Mouse (Mus musculus) cerebellum, adult 2 months (tissue): ENCODE measurements around the gene Timm10. TPM values are rescaled to one million over a fixed set of nuclear protein-coding genes. Genes with fewer than 3 reads are reported as not detected.

Experiments
- DNase-seq, 2 experiments: peaks; one replicate each; pipeline ENCODE4 v3.0.0; 2021
- H3K27ac ChIP-seq: fragments of 200-500 bp; 2 replicates; pipeline ENCODE4 v1.5.1; 2012; ENCODE audit warnings: low read length, control low read depth, inconsistent platforms; ENCODE audit not compliant: insufficient read depth
- H3K27me3 ChIP-seq: fragments of 200-500 bp; 2 replicates; pipeline ENCODE4 v1.6.1; 2012; ENCODE audit warnings: inconsistent platforms, mild to moderate bottlenecking, low read length, moderate library complexity; ENCODE audit not compliant: control insufficient read depth, insufficient read depth
- H3K4me1 ChIP-seq: fragments of 200-500 bp; 2 replicates; pipeline ENCODE4 v1.6.1; 2011; ENCODE audit warnings: low read length; ENCODE audit not compliant: control insufficient read depth, insufficient read depth
- H3K4me3 ChIP-seq: fragments of 200-500 bp; replicated peaks from 2 replicates; pipeline ENCODE3; 2011; ENCODE audit warnings: mild to moderate bottlenecking, low read depth, low read length, control low read depth; ENCODE audit not compliant: insufficient read depth
- CTCF ChIP-seq: fragments of 200-500 bp; IDR thresholded peaks from 2 replicates; pipeline ENCODE4 v1.5.1; 2011; ENCODE audit warnings: low read depth, mild to moderate bottlenecking, control low read depth, low read length, moderate library complexity, borderline replicate concordance; ENCODE audit not compliant: insufficient read depth
- POLR2A ChIP-seq: fragments of 200-500 bp; IDR thresholded peaks from 2 replicates; pipeline ENCODE4 v1.6.1; 2011; ENCODE audit warnings: low read length, control low read depth, borderline replicate concordance; ENCODE audit not compliant: insufficient read depth
- WGBS: fragments of 180-500 bp; shearing (Covaris S2); methylation state at CpG from one replicate; pipeline ENCODE4 v1.1.7; 2018; 5-methylcytosine and 5-hydroxymethylcytosine counted together
- polyA plus RNA-seq: library from polyadenylated mRNA; depleted of rRNA; stranded (reverse); fragments of >200 nt; gene quantifications from 2 replicates; pipeline ENCODE4 v1.2.3, GENCODE M21; 2012

Gene Timm10
- polyA plus RNA-seq, 1 experiment: 88.4 TPM

DNA sequence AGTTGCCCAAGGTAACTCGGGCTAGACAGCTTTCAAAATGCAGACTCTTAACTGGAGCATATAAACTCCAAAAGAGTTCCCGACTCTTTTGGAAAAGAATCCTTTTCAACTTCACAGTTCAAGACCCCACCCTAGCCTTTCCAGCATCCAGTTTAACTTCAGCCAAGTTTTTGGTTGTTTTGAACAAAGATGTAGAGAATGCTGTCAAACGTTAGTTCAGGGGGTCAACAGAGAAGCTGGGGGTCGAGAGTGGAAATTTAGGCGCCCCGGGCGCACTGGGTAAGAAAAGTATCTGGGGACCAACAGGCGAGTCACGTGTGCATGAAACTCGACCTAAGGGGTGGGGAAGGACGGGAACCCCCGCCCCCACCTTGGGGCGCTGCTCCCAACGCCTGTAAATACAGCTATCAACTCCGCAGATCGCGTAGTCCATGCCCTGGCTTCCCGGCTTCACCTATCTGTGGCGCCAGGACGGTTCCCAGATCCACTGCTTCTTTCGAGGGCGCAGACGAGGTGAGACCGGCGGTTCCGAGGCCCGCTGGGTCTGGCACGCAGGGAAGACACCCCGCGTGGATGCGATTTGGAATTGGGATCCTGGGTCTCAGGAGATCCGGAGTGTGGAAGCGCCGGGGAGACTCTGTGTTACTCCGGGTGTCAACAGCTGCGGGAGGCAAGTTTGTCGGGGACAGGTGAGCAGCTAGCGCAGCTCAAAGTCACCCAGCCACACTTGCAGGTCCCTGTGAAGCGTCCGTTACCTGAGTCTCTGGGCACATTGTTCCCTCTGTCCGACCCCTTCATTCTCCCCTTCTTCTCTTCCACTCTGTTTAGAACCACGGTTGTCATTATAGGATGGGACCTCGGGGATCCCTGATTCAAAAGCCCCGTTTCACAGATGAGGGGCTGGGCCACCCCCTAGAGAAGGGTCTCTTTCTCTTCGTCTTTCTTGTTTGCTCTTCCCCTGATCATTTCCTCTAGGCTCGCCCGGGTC lies 12.5 kb downstream of the Timm10 start:
- under 1% methylated on average over 47 of the region's 47 CpGs for WGBS

DNA sequence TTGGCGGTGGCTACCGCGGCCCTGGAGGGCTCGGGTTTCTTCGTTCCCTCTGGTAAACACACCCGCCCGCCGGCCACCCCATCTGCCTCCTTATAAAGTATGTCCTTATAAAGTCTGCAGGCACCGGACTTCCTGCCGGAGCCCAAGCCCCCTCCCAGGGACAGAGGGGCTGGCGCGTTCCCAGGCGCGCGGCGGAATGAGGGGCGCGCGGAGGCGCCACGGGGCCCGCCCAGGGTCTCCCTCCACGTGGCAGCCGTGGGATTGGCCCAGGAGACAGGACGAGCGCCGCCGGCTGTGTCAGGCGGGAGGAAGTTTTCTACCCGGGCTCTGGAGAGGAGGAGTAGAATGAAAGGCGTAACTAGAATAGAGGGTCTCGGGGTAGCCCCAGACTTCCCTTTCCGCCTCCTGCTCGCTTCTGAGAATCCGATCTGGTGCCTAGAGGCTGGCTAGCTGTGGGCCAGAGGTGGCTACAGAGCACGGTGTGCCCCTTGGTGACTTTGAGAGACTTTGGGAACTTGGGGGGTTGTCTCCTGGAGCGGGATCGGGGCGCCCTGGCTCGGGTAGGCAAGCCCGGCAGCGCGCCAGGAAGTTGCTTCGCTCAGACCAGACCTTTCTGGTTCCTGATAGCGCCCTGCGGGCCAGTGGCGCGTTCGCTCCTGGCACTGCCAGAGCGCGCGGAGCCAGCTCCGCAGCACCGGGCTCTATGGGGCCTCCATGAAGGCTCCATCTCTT lies 13.4 kb downstream of the Timm10 start:
- no peak overlapping the region for H3K4me3 ChIP-seq
- H3K27me3 ChIP-seq: no peaks in the 10 kb centered on the region; the same call in 1 of the 2 replicates
- no peak for DNase-seq
- H3K27ac ChIP-seq: no peak overlapping the region
- WGBS: under 1% methylated on average over 54 of the region's 54 CpGs
- TF ChIP-seq POLR2A: no peak
- no peak for TF ChIP-seq CTCF
- no peaks in the 10 kb centered on the region for H3K4me1 ChIP-seq

More for the DNA sequence above, 12.5 kb downstream of the Timm10 start:
- no peak overlapping the region for H3K4me3 ChIP-seq
- no peaks in the 10 kb centered on the region for H3K4me1 ChIP-seq
- no peak overlapping the region for H3K27ac ChIP-seq
- H3K27me3 ChIP-seq: no peaks in the 10 kb centered on the region; the same call in 1 of the 2 replicates
- TF ChIP-seq POLR2A: no peak
- TF ChIP-seq CTCF: no peak
- no peak for DNase-seq

DNA sequence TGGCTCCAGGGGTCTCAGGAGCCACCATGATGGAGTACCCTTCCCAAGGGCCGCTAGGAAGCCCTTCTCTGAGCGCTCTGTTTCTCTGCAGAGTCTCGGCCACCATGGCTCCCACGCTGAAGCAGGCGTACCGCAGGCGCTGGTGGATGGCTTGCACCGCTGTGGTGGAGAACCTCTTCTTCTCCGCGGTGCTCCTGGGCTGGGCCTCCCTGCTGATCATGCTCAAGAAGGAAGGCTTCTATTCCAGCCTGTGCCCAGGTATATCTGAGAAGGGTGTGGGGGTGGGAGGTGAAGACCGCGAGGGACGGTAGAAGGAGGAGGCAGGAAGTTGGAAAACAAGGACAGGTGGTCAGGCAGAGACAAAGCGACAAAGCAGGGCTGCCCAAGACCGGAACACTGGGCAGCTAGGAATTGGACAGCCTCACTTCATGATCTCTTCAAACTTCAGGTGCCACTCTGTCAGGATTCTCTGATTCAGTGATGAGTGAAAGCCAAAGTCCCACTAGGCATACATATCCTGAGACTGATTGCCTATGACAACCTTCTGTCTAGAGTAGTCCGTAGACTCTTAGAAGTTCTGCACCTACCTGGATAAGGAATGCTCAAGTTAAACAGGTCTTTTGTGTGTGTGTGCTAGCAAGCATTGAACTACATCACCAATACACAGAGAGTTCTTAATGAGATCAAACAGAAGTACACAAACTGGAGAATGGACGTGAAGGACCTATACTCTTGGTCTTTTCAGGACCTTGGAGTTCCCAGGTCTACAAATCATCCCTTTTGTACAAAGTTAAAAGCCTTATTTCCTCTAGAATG lies 14.2 kb downstream of the Timm10 start:
- WGBS: 8% methylated on average over 17 of the region's 17 CpGs
- Histone ChIP-seq H3K27ac (no peak overlapping the region), H3K4me3 (no peak overlapping the region), H3K4me1 (no peaks in the 10 kb centered on the region), H3K27me3 (no peaks in the 10 kb centered on the region; the same call in 1 of the 2 replicates)
- DNase-seq: no peak
- TF ChIP-seq POLR2A: no peak
- TF ChIP-seq CTCF: no peak

DNA sequence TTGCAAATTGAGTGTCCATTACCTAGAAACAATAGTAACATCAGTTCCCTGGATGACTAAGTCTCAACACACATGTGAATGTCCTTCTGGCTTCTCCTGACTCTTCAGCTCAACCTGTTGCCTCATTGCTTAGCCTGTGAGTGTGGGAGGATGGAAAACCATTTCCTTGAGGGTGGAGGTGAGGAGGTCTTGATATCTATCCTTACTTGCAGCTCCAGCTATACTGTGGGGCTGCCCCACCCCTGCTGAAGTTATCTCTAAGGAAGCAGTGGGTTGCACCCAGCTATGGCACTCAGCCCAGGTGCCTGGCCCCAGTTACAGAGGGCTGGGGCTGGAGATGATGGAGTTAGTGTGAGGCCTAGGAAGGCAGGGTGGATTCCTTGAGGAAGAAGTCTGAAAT lies 15.1 kb downstream of the Timm10 start:
- TF ChIP-seq POLR2A: no peak
- no peak for TF ChIP-seq CTCF
- DNase-seq: no peak
- no peaks in the 10 kb centered on the region for H3K4me1 ChIP-seq
- no peak overlapping the region for H3K4me3 ChIP-seq
- H3K27ac ChIP-seq: no peak overlapping the region
- no peaks in the 10 kb centered on the region; the same call in 1 of the 2 replicates for H3K27me3 ChIP-seq

DNA sequence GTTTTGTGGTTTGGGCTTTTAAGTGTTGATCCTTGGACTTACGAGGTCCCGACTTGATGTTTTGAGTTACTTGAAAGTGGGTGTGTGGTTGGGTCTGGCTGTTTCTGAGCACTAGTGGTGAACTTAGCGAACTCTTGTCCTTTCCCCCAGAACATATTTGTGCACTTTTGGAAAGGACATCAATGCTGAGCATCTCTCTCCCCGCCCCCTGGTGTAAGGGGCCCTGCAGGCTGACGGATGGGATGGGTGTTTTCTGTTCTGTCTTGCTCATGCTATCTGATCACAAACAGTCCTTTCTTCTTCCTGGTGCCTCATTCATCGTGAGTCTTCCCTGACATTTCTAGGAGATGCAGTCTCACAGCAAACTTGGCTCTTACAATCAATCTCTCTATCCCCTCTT lies 16.9 kb downstream of the Timm10 start:
- no peaks in the 10 kb centered on the region; the same call in 1 of the 2 replicates for H3K27me3 ChIP-seq
- WGBS: 87% methylated on average over 6 of the region's 6 CpGs
- DNase-seq: no peak
- H3K27ac ChIP-seq: no peak overlapping the region
- no peak overlapping the region for H3K4me3 ChIP-seq
- TF ChIP-seq CTCF (no peak), POLR2A (no peak)
- H3K4me1 ChIP-seq: no peaks in the 10 kb centered on the region

DNA sequence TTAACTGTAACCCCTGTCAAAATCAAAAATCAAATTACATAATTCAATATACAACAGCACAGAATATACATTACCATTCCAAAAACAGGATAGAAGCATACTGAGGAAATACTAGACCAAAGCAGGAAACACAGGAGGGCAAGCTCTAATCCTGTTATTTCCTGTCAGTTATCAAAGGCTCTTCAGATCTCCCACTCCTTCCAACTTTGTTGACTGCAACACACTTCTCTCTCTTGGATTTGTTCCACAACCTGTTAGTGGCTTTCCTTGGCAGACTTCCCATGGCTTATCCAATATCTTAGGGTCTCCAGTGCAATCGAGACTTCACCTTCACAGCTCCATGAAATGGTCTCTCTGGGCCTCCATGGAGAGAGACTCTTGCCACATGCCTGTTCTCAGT lies 18.4 kb downstream of the Timm10 start:
- H3K4me1 ChIP-seq: no peaks in the 10 kb centered on the region
- no peak for DNase-seq
- no peak for TF ChIP-seq POLR2A
- H3K27me3 ChIP-seq: no peaks in the 10 kb centered on the region; the same call in 1 of the 2 replicates
- WGBS: 30% methylated on average over 1 of the region's 1 CpGs
- H3K27ac ChIP-seq: no peak overlapping the region
- no peak overlapping the region for H3K4me3 ChIP-seq

DNA sequence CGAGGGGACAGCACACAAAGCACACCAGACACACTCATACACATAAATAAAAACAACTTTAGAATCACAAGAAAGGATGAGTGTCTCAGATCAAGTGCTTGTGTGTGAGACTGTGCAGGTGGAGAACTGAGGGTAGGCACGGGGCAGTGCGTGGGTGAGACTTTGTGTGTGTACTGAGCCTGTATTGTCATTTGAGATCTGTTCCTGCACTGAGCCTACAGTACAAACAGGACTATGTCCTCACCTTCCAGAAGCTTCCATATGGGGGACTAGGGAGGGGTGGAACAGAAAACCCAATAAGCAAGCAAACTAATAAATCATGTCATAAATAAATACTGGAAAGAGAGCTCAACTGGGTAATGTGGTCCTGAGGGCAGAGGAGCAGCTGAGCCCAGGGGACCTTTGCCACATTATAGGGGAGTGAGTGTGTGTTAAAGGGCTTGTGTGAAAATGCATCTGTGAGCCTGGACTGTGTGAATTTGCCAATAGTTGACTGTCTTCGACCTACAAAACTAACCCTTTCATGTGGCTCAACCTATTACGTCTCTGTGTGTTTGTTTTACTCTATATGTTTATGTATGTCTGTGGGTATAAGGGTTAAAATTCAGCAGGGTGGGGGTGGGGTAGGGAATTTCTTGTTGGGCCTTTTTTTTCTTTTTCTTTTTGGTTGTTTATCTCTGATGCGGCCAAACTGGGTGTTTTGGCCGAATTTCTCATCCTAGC lies 23.8 kb downstream of the Timm10 start:
- DNase-seq: no peak
- Histone ChIP-seq H3K27ac (no peak overlapping the region), H3K27me3 (no peaks in the 10 kb centered on the region), H3K4me1 (no peaks in the 10 kb centered on the region), H3K4me3 (no peak overlapping the region)
- WGBS: 72% methylated on average over 7 of the region's 7 CpGs
- TF ChIP-seq POLR2A: no peak
- no peak for TF ChIP-seq CTCF
